Mouse (Mus musculus): ENCODE results near the gene Bub1. TPM values are rescaled to one million over a fixed set of nuclear protein-coding genes. Genes with fewer than 3 reads are reported as not detected.

Bub1 gene
- total RNA-seq, 1 experiment from 2014 or later, result 7.3 TPM

- no peak for DNase-seq
These were observed 57.1 kb downstream of the Bub1 start for GRCm38 (mm10) chr2:127774578-127774941.

- no peak for DNase-seq
These were observed 57.6 kb downstream of the Bub1 start for GRCm38 (mm10) chr2:127773938-127774577.

- DNase-seq, result no peak
These were observed 70.1 kb downstream of the Bub1 start for GRCm38 (mm10) chr2:127761587-127761986.

- peak; percentile 32 for DNase-seq
These were observed 71.2 kb downstream of the Bub1 start for GRCm38 (mm10) chr2:127760429-127761000.

- DNase-seq, result peak; percentile 37
These were observed 71.7 kb downstream of the Bub1 start for GRCm38 (mm10) chr2:127760014-127760413.

GRCm38 (mm10) chr2:127759157-127759880 is 72.3 kb downstream of the Bub1 start:
- DNase-seq, result peak; percentile 86

- DNase-seq, result no peak
These were observed 74.5 kb downstream of the Bub1 start for GRCm38 (mm10) chr2:127757171-127757570.

GRCm38 (mm10) chr2:127754113-127754512 is 77.6 kb downstream of the Bub1 start:
- no peak for DNase-seq

GRCm38 (mm10) chr2:127751849-127752610 is 79.6 kb downstream of the Bub1 start:
- no peak for DNase-seq

Other genes with a start within 250 kb of the Bub1 start
- 2.8 and 4.1 TPM in 2 replicates for gene Zfp661, start 244.8 kb downstream of the Bub1 start, total RNA-seq (2021)
- gene Mrps5, start 244.6 kb downstream of the Bub1 start, total RNA-seq (2021), result 131 and 139 TPM in 2 replicates
- gene Mal, start 175.2 kb downstream of the Bub1 start, total RNA-seq (2021), result 5.9 and 6.0 TPM in 2 replicates
- 2.2 and 2.5 TPM in 2 replicates for gene Mall, start 101.9 kb downstream of the Bub1 start, total RNA-seq (2021)
- gene Nphp1, start 43.0 kb downstream of the Bub1 start, total RNA-seq (2021), result 18.7 and 20.9 TPM in 2 replicates
- gene Mtln, start 39.4 kb downstream of the Bub1 start, total RNA-seq (2021), result 68.9 and 70.2 TPM in 2 replicates
- 0.23 and 0.48 TPM in 2 replicates for gene Acoxl, start 7.0 kb upstream of the Bub1 start, total RNA-seq (2021)